ENCODE assay signal across 1 mouse cellular context in genomic region chr11:20112006-20112740, GRCm38 (mm10).
TF ChIP-seq lines count a peak whose summit lies in the region.

No protein-coding gene starts in this region.

TF ChIP-seq in CH12.LX, 34 proteins besides CTCF, POLR2A, EP300 and RAD21 (continued from another document):
- peak; percentile 94 for TF ChIP-seq ZNF384 (IDR thresholded peaks at IDR 0.05; ENCODE audit: low read depth, low read length)
- TF ChIP-seq CHD1 (IDR thresholded peaks at IDR 0.05; ENCODE audit: low read depth, low read length): peak; percentile 26; the same call in 1 of the 2 replicates
- peak; percentile 71 for TF ChIP-seq MYC (IDR thresholded peaks at IDR 0.05; ENCODE audit: low read depth, low read length)
- peak; percentile 74; the same call in 1 of the 2 replicates for TF ChIP-seq RCOR1 (conservative IDR thresholded peaks at IDR 0.05; ENCODE audit: low read depth, low read length)
- TF ChIP-seq KAT2A (IDR thresholded peaks at IDR 0.05; ENCODE audit: insufficient replicate concordance, low read length): no peak; the same call in 1 of the 2 replicates
- TF ChIP-seq E2F4 (IDR thresholded peaks at IDR 0.05; ENCODE audit: insufficient replicate concordance, low read depth, low read length): no peak
- TF ChIP-seq ZMIZ1 (IDR thresholded peaks at IDR 0.05; ENCODE audit: low read depth, low read length): peak; percentile 93
- peak; percentile 92 for TF ChIP-seq MEF2A (IDR thresholded peaks at IDR 0.05; ENCODE audit: borderline replicate concordance, low read depth, low read length)
- peak; percentile 79 for TF ChIP-seq HCFC1 (IDR thresholded peaks at IDR 0.05; ENCODE audit: low read depth, low read length)
- no peak for TF ChIP-seq JUND (conservative IDR thresholded peaks at IDR 0.05; ENCODE audit: low read depth, low read length)
- no peak for TF ChIP-seq PAX5 (IDR thresholded peaks at IDR 0.05; ENCODE audit: low read length)
- peak; percentile 89 for TF ChIP-seq IRF4 (IDR thresholded peaks at IDR 0.05; ENCODE audit: low read depth, low read length)
- TF ChIP-seq TBP (conservative IDR thresholded peaks at IDR 0.05; ENCODE audit: low read depth, low read length): peak; percentile 92
